Mouse (Mus musculus) mature B cell (primary cell): ENCODE data around the gene Igbp1.

Experiments used
- in situ Hi-C: fragments of 300-500 bp; cut with MboI; formaldehyde crosslinking; loops from 2 replicates; pipeline ENCODE4 v1.14.3; 2019

Gene Igbp1

GRCm38 (mm10) chrX:100494068-100494978, at the start of gene Igbp1:
TSS of gene Igbp1 (plus strand) at chrX:100494291.
- in situ Hi-C loops, result loop anchor here (25.0 kb wide), 1 partner anchor 1357 kb away; the partner anchor contains the start of gene Efnb1

GRCm38 (mm10) chrX:100468047-100468446, 26.0 kb upstream of the Igbp1 start:
- in situ Hi-C loops, result no loop called here

- in situ Hi-C loops, result no loop called here
These were observed 24.0 kb upstream of the Igbp1 start for GRCm38 (mm10) chrX:100470126-100470525.

GRCm38 (mm10) chrX:100471491-100471890, 22.6 kb upstream of the Igbp1 start:
- in situ Hi-C loops, result no loop called here

GRCm38 (mm10) chrX:100475569-100476223, 18.4 kb upstream of the Igbp1 start:
- in situ Hi-C loops, result loop anchor here (25.0 kb wide), 1 partner anchor 1338 kb away; the partner anchor contains the start of gene Efnb1

- in situ Hi-C loops, result loop anchor here (25.0 kb wide), 1 partner anchor 1343 kb away; the partner anchor contains the start of gene Efnb1
These were observed 13.8 kb upstream of the Igbp1 start for GRCm38 (mm10) chrX:100480317-100480716.

- in situ Hi-C loops, result loop anchor here (25.0 kb wide), 1 partner anchor 1356 kb away; the partner anchor contains the start of gene Efnb1
These were observed 507 bp upstream of the Igbp1 start for GRCm38 (mm10) chrX:100493500-100494067.

- in situ Hi-C loops, result no loop called here
These were observed 10.2 kb downstream of the Igbp1 start for GRCm38 (mm10) chrX:100504175-100504851.

- in situ Hi-C loops, result no loop called here
These were observed 14.1 kb downstream of the Igbp1 start for GRCm38 (mm10) chrX:100508164-100508563.

- in situ Hi-C loops, result no loop called here
These were observed 15.8 kb downstream of the Igbp1 start for GRCm38 (mm10) chrX:100509921-100510320.

- in situ Hi-C loops, result no loop called here
These were observed 22.6 kb downstream of the Igbp1 start for GRCm38 (mm10) chrX:100516683-100517082.

GRCm38 (mm10) chrX:100517626-100518025, 23.5 kb downstream of the Igbp1 start:
- in situ Hi-C loops, result no loop called here

- in situ Hi-C loops, result no loop called here
These were observed 24.4 kb downstream of the Igbp1 start for GRCm38 (mm10) chrX:100518532-100518931.

GRCm38 (mm10) chrX:100524471-100524870, 30.4 kb downstream of the Igbp1 start, which contains the start of gene Dgat2l6:
TSS of gene Dgat2l6 (plus strand) at chrX:100524838.
- in situ Hi-C loops, result no loop called here

- in situ Hi-C loops, result no loop called here
These were observed 61.9 kb downstream of the Igbp1 start for GRCm38 (mm10) chrX:100556026-100556425.

- in situ Hi-C loops, result no loop called here
These were observed 71.6 kb downstream of the Igbp1 start for GRCm38 (mm10) chrX:100565696-100566095.
